Mouse (Mus musculus): Measurements from ENCODE around the gene Atox1.

- no peak for TF ChIP-seq POLR2A (IDR thresholded peaks at IDR 0.05; ENCODE audit: control insufficient read depth in 1 of 2, insufficient read depth in 1 of 2, low read depth in 1 of 2, low read length in 2 of 2, poor library complexity in 1 of 2)
- no peak for TF ChIP-seq ETS1 (IDR thresholded peaks at IDR 0.05; ENCODE audit: low read depth, low read length)
- no peak for TF ChIP-seq TAL1 (IDR thresholded peaks at IDR 0.05; ENCODE audit: low read length)
- TF ChIP-seq CTCF (IDR thresholded peaks at IDR 0.05 in 2 of 3, conservative IDR thresholded peaks at IDR 0.05 in 1 of 3; ENCODE audit: control insufficient read depth in 1 of 3, insufficient read depth in 1 of 3, low read depth in 2 of 3, low read length in 3 of 3, poor library complexity in 1 of 3, severe bottlenecking in 1 of 3), result no peak
- no peak for TF ChIP-seq MXI1 (IDR thresholded peaks at IDR 0.05; ENCODE audit: low read depth, low read length)
- TF ChIP-seq NRF1 (IDR thresholded peaks at IDR 0.05; ENCODE audit: insufficient read depth, low read depth, low read length, poor library complexity, severe bottlenecking), result no peak
- TF ChIP-seq UBTF (IDR thresholded peaks at IDR 0.05; ENCODE audit: borderline replicate concordance, insufficient read depth, low read depth, low read length), result no peak
- TF ChIP-seq GATA1 (IDR thresholded peaks at IDR 0.05; ENCODE audit: low read depth, low read length), result no peak
- no peak for TF ChIP-seq USF2 (IDR thresholded peaks at IDR 0.05; ENCODE audit: borderline replicate concordance in 1 of 2, insufficient read depth in 1 of 2, low read depth in 1 of 2, low read length in 2 of 2)
Observed at GRCm38 (mm10) chr11:55416609-55417265, 44.3 kb downstream of the Atox1 start.

Data from MEL (cell line).